Mouse (Mus musculus) stomach, embryonic 15.5 days (tissue): ENCODE measurements around the gene Urah. TPM values are rescaled to one million over a fixed set of nuclear protein-coding genes. Genes with fewer than 3 reads are reported as not detected.

Experiments used
- ATAC-seq: fragments of 200-750 bp; cut with Nextera tagmentation; 2 replicates; pipeline ENCODE4 v1.8.0; 2017; ENCODE audit warnings: low read depth, moderate number of reproducible peaks, moderate TSS enrichment; ENCODE audit not compliant: insufficient read depth, low FRiP score
- H3K27ac ChIP-seq: fragments of 300-500 bp; sonication (generic); 2 replicates; pipeline ENCODE4 v1.5.1; 2015; ENCODE audit warnings: mild to moderate bottlenecking, inconsistent platforms
- H3K27me3 ChIP-seq: fragments of 300-500 bp; sonication (generic); replicated peaks from 2 replicates; pipeline ENCODE4 v1.6.1; 2015; ENCODE audit warnings: inconsistent platforms
- H3K36me3 ChIP-seq: fragments of 300-500 bp; sonication (generic); 2 replicates; pipeline ENCODE4 v1.6.1; 2015; ENCODE audit warnings: inconsistent platforms
- H3K4me1 ChIP-seq: fragments of 300-500 bp; sonication (generic); 2 replicates; pipeline ENCODE4 v1.6.1; 2015; ENCODE audit warnings: inconsistent platforms
- H3K4me2 ChIP-seq: fragments of 300-500 bp; sonication (generic); 2 replicates; pipeline ENCODE4 v1.6.1; 2015; ENCODE audit warnings: mild to moderate bottlenecking, inconsistent platforms
- H3K4me3 ChIP-seq: fragments of 300-500 bp; sonication (generic); replicated peaks from 2 replicates; pipeline ENCODE4 v1.5.1; 2015; ENCODE audit warnings: inconsistent platforms
- H3K9ac ChIP-seq: fragments of 300-500 bp; sonication (generic); 2 replicates; pipeline ENCODE4 v1.6.1; 2015; ENCODE audit warnings: inconsistent platforms
- H3K9me3 ChIP-seq: fragments of 300-500 bp; sonication (generic); 2 replicates; pipeline ENCODE4 v1.6.1; 2016; ENCODE audit warnings: inconsistent platforms
- WGBS: fragments of 180-500 bp; shearing (Covaris S2); methylation state at CpG from one replicate; pipeline ENCODE4 v1.1.7; 2015; 5-methylcytosine and 5-hydroxymethylcytosine counted together
- polyA plus RNA-seq: library from polyadenylated mRNA; unstranded; fragments of >200 nt; fragmentation: Nextera tagmentation; extraction: Ambion mirVana; gene quantifications from 2 replicates; pipeline ENCODE4 v1.2.1, GENCODE M21; 2015

Urah gene
- polyA plus RNA-seq: 13.9 and 23.4 TPM in 2 replicates

GRCm38 (mm10) chr7:140834968-140835757 is at the start of gene Urah:
Urah (plus strand) TSS chr7:140835018.
- H3K27ac ChIP-seq: peak within 1 kb of the TSS; percentile 31; the same call in 1 of the 2 replicates
- 39% methylated on average over 20 of the region's 20 CpGs for WGBS
- H3K4me2 ChIP-seq: peak within 1 kb of the TSS; percentile 39
- H3K9me3 ChIP-seq: no peaks in the 10 kb centered on the region
- peak; percentile 76 for ATAC-seq
- no peaks in the 10 kb centered on the region for H3K27me3 ChIP-seq
- H3K4me3 ChIP-seq: peak within 1 kb of the TSS; percentile 19; the same call in 1 of the 2 replicates
- H3K9ac ChIP-seq: peak within 1 kb of the TSS; percentile 8; the same call in 1 of the 2 replicates
- H3K36me3 ChIP-seq: no peaks in the 10 kb centered on the region
- H3K4me1 ChIP-seq: no peaks in the 10 kb centered on the region

DNA sequence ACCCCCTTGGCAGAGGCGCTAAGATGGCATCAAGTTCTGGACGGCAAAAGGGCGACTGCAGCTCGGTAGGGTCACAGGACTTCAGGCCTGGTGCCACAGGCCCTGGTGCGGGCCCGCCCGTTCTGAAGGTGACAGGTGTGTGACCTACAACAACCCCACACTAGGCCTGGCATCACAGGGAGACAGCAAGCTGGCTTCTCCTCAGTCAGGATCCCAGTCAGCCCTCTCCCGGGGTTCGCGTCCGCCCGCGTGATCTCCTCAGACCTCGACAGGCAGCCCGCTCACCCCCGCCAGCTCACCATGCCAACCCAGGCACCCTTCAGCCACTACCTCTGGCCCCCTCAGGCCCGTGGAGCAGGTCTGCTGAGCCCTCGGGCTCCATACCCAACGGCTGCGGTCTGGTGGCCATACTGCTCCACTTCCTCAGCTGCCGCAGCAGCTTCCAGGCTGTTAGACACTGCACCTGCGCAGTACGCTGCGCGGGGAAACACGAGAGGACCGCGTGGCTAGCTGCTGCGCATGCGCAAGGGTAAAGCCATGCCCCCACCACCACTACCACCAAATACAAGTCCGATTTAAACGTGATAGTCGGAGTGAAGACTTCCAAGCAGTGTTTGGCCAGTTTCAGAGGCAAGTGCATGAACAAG is 47.3 kb upstream of the Urah start, which contains the start of gene Syce1:
Gene Syce1, minus strand, starts transcription at position 447 of the 647 bp plus-strand sequence.
- Histone ChIP-seq H3K36me3 (no peaks in the 10 kb centered on the region), H3K4me1 (no peaks in the 10 kb centered on the region), H3K4me3 (no peak within 1 kb of the TSS), H3K4me2 (no peak within 1 kb of the TSS), H3K27me3 (no peaks in the 10 kb centered on the region), H3K27ac (no peak within 1 kb of the TSS), H3K9ac (no peak within 1 kb of the TSS), H3K9me3 (no peaks in the 10 kb centered on the region)
- ATAC-seq: no peak
- 77% methylated on average over 33 of the region's 33 CpGs for WGBS

GRCm38 (mm10) chr7:140788053-140788435 is 46.8 kb upstream of the Urah start:
- Histone ChIP-seq H3K4me3 (no peak overlapping the region), H3K4me1 (no peaks in the 10 kb centered on the region), H3K4me2 (no peak overlapping the region), H3K27ac (no peak overlapping the region), H3K9ac (no peak overlapping the region), H3K9me3 (no peaks in the 10 kb centered on the region), H3K27me3 (no peaks in the 10 kb centered on the region), H3K36me3 (no peaks in the 10 kb centered on the region)
- 76% methylated on average over 7 of the region's 7 CpGs for WGBS
- ATAC-seq: no peak

DNA sequence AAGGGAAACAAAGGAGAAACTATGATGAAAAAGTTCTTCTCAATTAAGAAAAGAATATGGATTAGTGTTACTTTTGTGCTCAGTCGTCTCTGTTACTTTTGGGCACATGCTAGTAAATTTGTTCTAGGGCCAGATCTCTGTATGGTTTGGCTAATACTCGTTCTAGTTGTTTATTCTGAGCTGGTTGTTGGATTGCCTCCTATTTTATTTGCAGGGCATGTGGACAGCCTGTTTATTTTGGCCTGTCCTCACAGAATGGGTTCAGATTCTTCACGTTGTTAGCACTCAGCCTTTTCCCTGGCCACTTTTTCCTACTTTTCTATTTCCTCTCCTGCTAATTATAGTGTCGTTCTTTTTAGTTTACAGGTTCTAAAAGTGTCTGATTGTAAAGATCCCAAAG is 41.3 kb upstream of the Urah start:
- H3K4me2 ChIP-seq: no peak overlapping the region
- H3K36me3 ChIP-seq: no peaks in the 10 kb centered on the region
- H3K4me3 ChIP-seq: no peak overlapping the region
- H3K4me1 ChIP-seq: no peaks in the 10 kb centered on the region
- H3K9ac ChIP-seq: no peak overlapping the region
- H3K27me3 ChIP-seq: no peaks in the 10 kb centered on the region
- 56% methylated on average over 4 of the region's 4 CpGs for WGBS
- no peak for ATAC-seq
- no peaks in the 10 kb centered on the region for H3K9me3 ChIP-seq
- H3K27ac ChIP-seq: no peak overlapping the region

DNA sequence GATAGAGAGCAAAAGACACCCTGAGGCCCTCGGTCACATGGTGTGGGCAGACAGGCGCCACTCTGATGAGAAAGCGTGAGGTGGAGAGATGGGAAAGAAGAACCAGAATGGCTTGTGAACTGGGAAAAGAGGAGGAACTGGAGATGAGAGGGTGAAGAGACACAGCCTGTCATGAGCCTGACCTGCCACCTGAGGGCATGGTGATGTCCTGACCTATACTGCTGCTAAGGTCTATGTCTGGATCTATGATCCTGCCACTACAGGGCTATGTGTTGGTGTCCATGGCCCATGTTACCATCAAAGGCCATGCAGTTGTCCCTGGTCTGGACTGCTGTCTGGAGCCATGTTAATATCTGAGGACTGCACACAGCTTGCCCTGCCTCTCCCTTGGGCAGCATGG is 37.2 kb upstream of the Urah start:
- Histone ChIP-seq H3K27me3 (no peaks in the 10 kb centered on the region), H3K9ac (no peak overlapping the region), H3K27ac (no peak overlapping the region), H3K9me3 (no peaks in the 10 kb centered on the region), H3K4me1 (no peaks in the 10 kb centered on the region), H3K36me3 (no peaks in the 10 kb centered on the region), H3K4me2 (no peak overlapping the region), H3K4me3 (no peak overlapping the region)
- ATAC-seq: no peak
- WGBS: 88% methylated on average over 3 of the region's 3 CpGs

DNA sequence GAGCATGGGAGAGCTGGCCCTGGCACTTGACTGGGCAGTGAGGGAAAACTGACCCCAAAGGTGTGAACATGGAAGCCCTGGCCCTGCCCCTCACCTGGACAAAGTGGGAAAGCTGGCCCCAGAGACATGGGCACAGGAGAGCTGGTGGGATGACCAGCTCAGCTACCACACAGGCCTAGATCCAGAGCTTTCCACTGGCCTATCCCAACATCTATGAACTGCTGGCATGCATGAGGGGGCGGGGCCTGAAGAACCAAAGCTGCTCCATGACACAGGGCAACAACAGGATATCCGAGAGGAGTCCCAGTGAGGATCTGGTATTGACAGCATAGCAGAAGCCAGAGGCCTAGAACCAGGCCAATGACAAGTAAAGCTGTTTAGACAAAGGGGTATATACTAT is 36.6 kb upstream of the Urah start:
- Histone ChIP-seq H3K4me2 (no peak overlapping the region), H3K4me1 (no peaks in the 10 kb centered on the region), H3K9me3 (no peaks in the 10 kb centered on the region), H3K27me3 (no peaks in the 10 kb centered on the region), H3K36me3 (no peaks in the 10 kb centered on the region), H3K9ac (no peak overlapping the region), H3K27ac (no peak overlapping the region), H3K4me3 (no peak overlapping the region)
- WGBS: 69% methylated on average over 2 of the region's 2 CpGs
- ATAC-seq: no peak

DNA sequence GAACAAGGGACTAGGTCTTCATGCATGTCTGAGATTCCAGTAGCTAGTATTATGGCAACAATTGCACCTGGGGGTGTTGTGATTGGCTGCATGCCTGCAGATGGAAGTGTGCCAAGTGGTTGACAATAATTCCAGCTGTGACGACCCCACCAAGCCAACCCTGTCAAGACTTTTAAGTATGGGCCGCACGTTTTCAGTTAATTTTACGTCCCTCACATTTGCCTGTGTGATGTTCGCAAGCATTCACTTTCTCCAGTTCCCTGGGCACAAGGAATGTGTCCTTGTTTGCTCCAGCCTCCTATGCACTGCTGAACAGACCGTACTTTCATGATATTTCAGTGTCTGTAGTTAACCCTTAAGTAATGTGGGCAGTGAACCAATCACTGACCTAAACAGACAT is 32.2 kb upstream of the Urah start:
- WGBS: 66% methylated on average over 6 of the region's 6 CpGs
- no peak overlapping the region for H3K27ac ChIP-seq
- no peak overlapping the region for H3K4me3 ChIP-seq
- H3K9me3 ChIP-seq: no peaks in the 10 kb centered on the region
- no peak for ATAC-seq
- no peaks in the 10 kb centered on the region for H3K27me3 ChIP-seq
- no peak overlapping the region for H3K9ac ChIP-seq
- H3K4me2 ChIP-seq: no peak overlapping the region
- H3K36me3 ChIP-seq: no peaks in the 10 kb centered on the region
- H3K4me1 ChIP-seq: no peaks in the 10 kb centered on the region

- Histone ChIP-seq H3K9ac (no peak overlapping the region), H3K27ac (no peak overlapping the region), H3K9me3 (no peaks in the 10 kb centered on the region), H3K27me3 (no peaks in the 10 kb centered on the region), H3K4me2 (no peak overlapping the region), H3K4me1 (no peaks in the 10 kb centered on the region), H3K4me3 (no peak overlapping the region), H3K36me3 (no peaks in the 10 kb centered on the region)
- WGBS: 19% methylated on average over 1 of the region's 1 CpGs
- no peak for ATAC-seq
These were observed 29.1 kb upstream of the Urah start for GRCm38 (mm10) chr7:140805704-140806103.

GRCm38 (mm10) chr7:140810496-140810895 is 24.3 kb upstream of the Urah start:
- no peak for ATAC-seq
- Histone ChIP-seq H3K27me3 (no peaks in the 10 kb centered on the region), H3K27ac (no peak overlapping the region), H3K4me1 (no peaks in the 10 kb centered on the region), H3K4me2 (no peak overlapping the region), H3K4me3 (no peak overlapping the region), H3K9me3 (no peaks in the 10 kb centered on the region), H3K36me3 (no peaks in the 10 kb centered on the region), H3K9ac (no peak overlapping the region)
- WGBS: 89% methylated on average over 6 of the region's 6 CpGs

GRCm38 (mm10) chr7:140811714-140812113 is 23.1 kb upstream of the Urah start:
- no peaks in the 10 kb centered on the region for H3K27me3 ChIP-seq
- no peaks in the 10 kb centered on the region for H3K36me3 ChIP-seq
- H3K4me2 ChIP-seq: no peak overlapping the region
- no peaks in the 10 kb centered on the region for H3K9me3 ChIP-seq
- H3K27ac ChIP-seq: no peak overlapping the region
- H3K4me1 ChIP-seq: no peaks in the 10 kb centered on the region
- H3K4me3 ChIP-seq: no peak overlapping the region
- WGBS: 87% methylated on average over 13 of the region's 13 CpGs
- no peak for ATAC-seq
- no peak overlapping the region for H3K9ac ChIP-seq

DNA sequence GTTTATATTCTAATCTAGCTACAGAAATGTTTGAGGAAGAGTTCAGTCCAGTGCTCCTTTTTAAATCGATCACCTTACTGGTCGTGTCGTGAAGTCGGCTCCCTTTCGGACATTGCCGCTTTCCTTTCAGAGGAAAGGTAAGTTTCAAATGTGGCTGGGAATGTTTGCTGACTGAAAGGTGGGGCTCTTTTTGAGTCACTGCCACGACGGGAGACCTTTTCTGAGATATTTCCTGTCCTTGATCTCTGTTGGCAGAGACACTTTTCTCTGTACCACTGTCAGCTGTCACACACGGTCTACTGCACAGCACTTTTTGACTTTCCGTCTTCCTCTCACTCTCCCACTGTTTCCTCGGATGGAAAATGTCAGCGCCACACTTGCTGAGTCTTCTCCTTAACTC is 22.0 kb upstream of the Urah start:
- Histone ChIP-seq H3K9me3 (no peaks in the 10 kb centered on the region), H3K9ac (no peak overlapping the region), H3K27me3 (no peaks in the 10 kb centered on the region), H3K4me3 (no peak overlapping the region), H3K4me1 (no peaks in the 10 kb centered on the region), H3K36me3 (no peaks in the 10 kb centered on the region), H3K4me2 (no peak overlapping the region), H3K27ac (no peak overlapping the region)
- 87% methylated on average over 12 of the region's 12 CpGs for WGBS
- no peak for ATAC-seq

DNA sequence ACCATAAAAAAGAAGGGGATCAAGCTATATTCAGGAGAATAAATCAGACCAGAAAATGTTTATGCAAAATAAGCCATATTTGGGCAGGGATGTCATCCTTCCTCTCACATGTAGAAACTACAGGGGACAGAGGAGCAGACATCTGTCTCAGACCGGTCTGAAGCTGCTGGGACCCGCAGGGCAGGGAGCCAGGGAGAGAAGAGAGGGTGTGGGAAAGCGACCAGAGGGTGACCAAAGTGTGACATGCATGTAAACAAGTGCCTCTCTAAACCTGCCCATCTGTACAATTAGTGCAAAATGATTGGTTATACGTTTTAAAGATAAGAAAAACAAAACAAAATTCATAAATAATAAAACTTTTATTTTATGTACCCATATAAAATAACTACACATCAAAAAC is 14.6 kb upstream of the Urah start:
- no peak overlapping the region for H3K27ac ChIP-seq
- no peaks in the 10 kb centered on the region for H3K4me1 ChIP-seq
- H3K36me3 ChIP-seq: no peaks in the 10 kb centered on the region
- no peak overlapping the region for H3K9ac ChIP-seq
- H3K4me3 ChIP-seq: no peak overlapping the region
- H3K27me3 ChIP-seq: no peaks in the 10 kb centered on the region
- H3K9me3 ChIP-seq: no peaks in the 10 kb centered on the region
- 49% methylated on average over 4 of the region's 4 CpGs for WGBS
- no peak overlapping the region for H3K4me2 ChIP-seq
- ATAC-seq: no peak
